Mouse (Mus musculus): ENCODE results near the gene Tnfrsf14. TPM values are rescaled to one million over a fixed set of nuclear protein-coding genes. Genes with fewer than 3 reads are reported as not detected.

Tnfrsf14 gene
- total RNA-seq, 2 experiments from 2014 or later, result 0.84 to 1.3 TPM

GRCm38 (mm10) chr4:154943323-154944039 lies 15.1 kb upstream of the Tnfrsf14 start:
- no peak for TF ChIP-seq CTCF (conservative IDR thresholded peaks at IDR 0.05)
- no peak for DNase-seq (ENCODE audit: low spot score in 2 of 2)
- no peak overlapping the region for H3K27ac ChIP-seq
- H3K4me3 ChIP-seq, result no peak overlapping the region

GRCm38 (mm10) chr4:154942632-154943322 lies 14.4 kb upstream of the Tnfrsf14 start:
- Histone ChIP-seq H3K4me3 (no peak overlapping the region), H3K27ac (no peak overlapping the region)
- no peak for DNase-seq (ENCODE audit: low spot score in 2 of 2)
- no peak for TF ChIP-seq CTCF (conservative IDR thresholded peaks at IDR 0.05)

GRCm38 (mm10) chr4:154941831-154942230 lies 13.5 kb upstream of the Tnfrsf14 start:
- TF ChIP-seq CTCF (conservative IDR thresholded peaks at IDR 0.05), result no peak
- H3K4me3 ChIP-seq, result no peak overlapping the region
- no peak overlapping the region for H3K27ac ChIP-seq
- no peak for DNase-seq (ENCODE audit: low spot score in 2 of 2)

GRCm38 (mm10) chr4:154940156-154940555 lies 11.8 kb upstream of the Tnfrsf14 start:
- no peak for TF ChIP-seq CTCF (conservative IDR thresholded peaks at IDR 0.05)
- no peak overlapping the region for H3K4me3 ChIP-seq
- H3K27ac ChIP-seq, result no peak overlapping the region
- no peak for DNase-seq (ENCODE audit: low spot score in 2 of 2)

- no peak for DNase-seq (ENCODE audit: low spot score in 2 of 2)
- TF ChIP-seq CTCF (conservative IDR thresholded peaks at IDR 0.05), result no peak
- Histone ChIP-seq H3K27ac (no peak overlapping the region), H3K4me3 (no peak overlapping the region)
Measured at GRCm38 (mm10) chr4:154937746-154938145, 9.4 kb upstream of the Tnfrsf14 start.

GRCm38 (mm10) chr4:154936542-154937255 lies 8.3 kb upstream of the Tnfrsf14 start:
- H3K4me3 ChIP-seq, result no peak overlapping the region

GRCm38 (mm10) chr4:154935788-154936187 lies 7.4 kb upstream of the Tnfrsf14 start:
- no peak for DNase-seq (ENCODE audit: low spot score in 2 of 2)
- peak; percentile 51 for TF ChIP-seq CTCF (conservative IDR thresholded peaks at IDR 0.05)
- H3K27ac ChIP-seq, result no peak overlapping the region
- no peak overlapping the region for H3K4me3 ChIP-seq

More at GRCm38 (mm10) chr4:154936542-154937255, 8.3 kb upstream of the Tnfrsf14 start:
- no peak for TF ChIP-seq CTCF (conservative IDR thresholded peaks at IDR 0.05)
- H3K27ac ChIP-seq, result 0 out of 2 replicates have a peak overlapping the region, but pooled peaks have one; percentile 4
- DNase-seq (ENCODE audit: low spot score in 2 of 2), result no peak

GRCm38 (mm10) chr4:154934800-154935199 lies 6.4 kb upstream of the Tnfrsf14 start:
- no peak overlapping the region for H3K27ac ChIP-seq
- H3K4me3 ChIP-seq, result no peak overlapping the region
- DNase-seq (ENCODE audit: low spot score in 2 of 2), result no peak
- no peak for TF ChIP-seq CTCF (conservative IDR thresholded peaks at IDR 0.05)

GRCm38 (mm10) chr4:154933306-154933907 lies 5.0 kb upstream of the Tnfrsf14 start:
- no peak for DNase-seq (ENCODE audit: low spot score in 2 of 2)
- TF ChIP-seq CTCF (conservative IDR thresholded peaks at IDR 0.05), result no peak
- H3K4me3 ChIP-seq, result no peak overlapping the region
- no peak overlapping the region for H3K27ac ChIP-seq

- Histone ChIP-seq H3K27ac (peak overlapping the region; percentile 77), H3K4me3 (no peak overlapping the region)
- no peak for DNase-seq (ENCODE audit: low spot score in 2 of 2)
- TF ChIP-seq CTCF (conservative IDR thresholded peaks at IDR 0.05), result no peak
Measured at GRCm38 (mm10) chr4:154929088-154929660, 811 bp upstream of the Tnfrsf14 start.

- H3K4me3 ChIP-seq, result peak overlapping the region; percentile 17; the same call in 1 of the 2 replicates
- DNase-seq (ENCODE audit: low spot score in 2 of 2), result no peak
- peak overlapping the region; percentile 77 for H3K27ac ChIP-seq
- no peak for TF ChIP-seq CTCF (conservative IDR thresholded peaks at IDR 0.05)
Measured at GRCm38 (mm10) chr4:154927899-154928337, 445 bp downstream of the Tnfrsf14 start.
